Mouse (Mus musculus) neural tube, embryonic 14.5 days (tissue): ENCODE measurements around the gene Ccdc162. TPM values are rescaled to one million over a fixed set of nuclear protein-coding genes. Genes with fewer than 3 reads are reported as not detected.

Source experiments
- ATAC-seq: fragments of 200-750 bp; cut with Nextera tagmentation; 2 replicates; pipeline ENCODE4 v1.8.0; 2017; ENCODE audit warnings: low read depth, mild to moderate bottlenecking, moderate TSS enrichment, moderate library complexity
- H3K27ac ChIP-seq: fragments of 300-500 bp; sonication (generic); 2 replicates; pipeline ENCODE4 v1.5.1; 2014; ENCODE audit warnings: low read depth, mild to moderate bottlenecking, control low read depth, low read length, moderate library complexity, mixed read lengths
- H3K27me3 ChIP-seq: fragments of 300-500 bp; sonication (generic); 2 replicates; pipeline ENCODE4 v1.6.1; 2014; ENCODE audit warnings: low read length; ENCODE audit not compliant: control insufficient read depth, insufficient read depth
- H3K36me3 ChIP-seq: fragments of 300-500 bp; sonication (generic); 2 replicates; pipeline ENCODE4 v1.6.1; 2014; ENCODE audit warnings: low read length, mixed read lengths; ENCODE audit not compliant: control insufficient read depth, insufficient read depth
- H3K4me1 ChIP-seq: fragments of 300-500 bp; sonication (generic); 2 replicates; pipeline ENCODE4 v1.6.1; 2014; ENCODE audit warnings: low read length; ENCODE audit not compliant: control insufficient read depth, insufficient read depth
- H3K4me2 ChIP-seq: fragments of 300-500 bp; sonication (generic); 2 replicates; pipeline ENCODE4 v1.6.1; 2014; ENCODE audit warnings: mild to moderate bottlenecking, low read depth, low read length, control low read depth
- H3K4me3 ChIP-seq: fragments of 300-500 bp; sonication (generic); 2 replicates; pipeline ENCODE4 v1.5.1; 2014; ENCODE audit warnings: low read depth, low read length, control low read depth, mixed read lengths
- H3K9ac ChIP-seq: fragments of 300-500 bp; sonication (generic); replicated peaks from 2 replicates; pipeline ENCODE4 v1.6.1; 2014; ENCODE audit warnings: low read depth, mild to moderate bottlenecking, control low read depth, low read length, mixed read lengths
- H3K9me3 ChIP-seq: fragments of 300-500 bp; sonication (generic); 2 replicates; pipeline ENCODE4 v1.6.1; 2016; ENCODE audit warnings: low read length; ENCODE audit not compliant: control insufficient read depth
- WGBS: fragments of 180-500 bp; shearing (Covaris S2); extraction: QIAGEN DNeasy Blood & Tissue Kit; methylation state at CpG from one replicate; pipeline ENCODE4 v1.1.7; 2014; 5-methylcytosine and 5-hydroxymethylcytosine counted together
- polyA plus RNA-seq: library from polyadenylated mRNA; unstranded; fragments of >200 nt; fragmentation: Nextera tagmentation; extraction: Ambion mirVana; gene quantifications from 2 replicates; pipeline ENCODE4 v1.2.1, GENCODE M21; 2014

Ccdc162 gene
- polyA plus RNA-seq, 1 experiment from 2014 or later = 2.6 TPM

GRCm38 (mm10) chr10:41582901-41583361 is 133.5 kb downstream of the Ccdc162 start:
- 4% methylated on average over 5 of the region's 5 CpGs for WGBS

GRCm38 (mm10) chr10:41580441-41580840 is 136.0 kb downstream of the Ccdc162 start:
- no peak overlapping the region for H3K9ac ChIP-seq
- H3K36me3 ChIP-seq = no peaks in the 10 kb centered on the region
- no peak overlapping the region for H3K4me2 ChIP-seq
- H3K4me1 ChIP-seq = no peaks in the 10 kb centered on the region
- H3K4me3 ChIP-seq = no peak overlapping the region
- 86% methylated on average over 4 of the region's 4 CpGs for WGBS
- H3K27me3 ChIP-seq = no peaks in the 10 kb centered on the region
- H3K9me3 ChIP-seq = no peaks in the 10 kb centered on the region
- no peak for ATAC-seq
- no peak overlapping the region for H3K27ac ChIP-seq

More at GRCm38 (mm10) chr10:41582901-41583361, 133.5 kb downstream of the Ccdc162 start:
- H3K4me1 ChIP-seq = no peaks in the 10 kb centered on the region
- no peak overlapping the region for H3K4me2 ChIP-seq
- no peak for ATAC-seq
- no peaks in the 10 kb centered on the region for H3K9me3 ChIP-seq
- no peak overlapping the region for H3K9ac ChIP-seq
- no peaks in the 10 kb centered on the region for H3K36me3 ChIP-seq
- H3K27me3 ChIP-seq = no peaks in the 10 kb centered on the region
- no peak overlapping the region for H3K27ac ChIP-seq
- H3K4me3 ChIP-seq = no peak overlapping the region

GRCm38 (mm10) chr10:41578541-41578940 is 137.9 kb downstream of the Ccdc162 start:
- Histone ChIP-seq H3K9ac (no peak overlapping the region), H3K27ac (no peak overlapping the region), H3K4me2 (no peak overlapping the region), H3K4me3 (no peak overlapping the region), H3K27me3 (no peaks in the 10 kb centered on the region), H3K9me3 (no peaks in the 10 kb centered on the region), H3K36me3 (no peaks in the 10 kb centered on the region), H3K4me1 (no peaks in the 10 kb centered on the region)
- ATAC-seq = no peak
- 80% methylated on average over 1 of the region's 1 CpGs for WGBS

- Histone ChIP-seq H3K4me1 (no peaks in the 10 kb centered on the region), H3K4me2 (no peak overlapping the region), H3K27ac (no peak overlapping the region), H3K4me3 (no peak overlapping the region), H3K27me3 (no peaks in the 10 kb centered on the region), H3K9ac (no peak overlapping the region), H3K9me3 (no peaks in the 10 kb centered on the region), H3K36me3 (no peaks in the 10 kb centered on the region)
- ATAC-seq = no peak
- WGBS = 87% methylated on average over 7 of the region's 7 CpGs
Observed at GRCm38 (mm10) chr10:41576328-41576833, 140.1 kb downstream of the Ccdc162 start.

DNA sequence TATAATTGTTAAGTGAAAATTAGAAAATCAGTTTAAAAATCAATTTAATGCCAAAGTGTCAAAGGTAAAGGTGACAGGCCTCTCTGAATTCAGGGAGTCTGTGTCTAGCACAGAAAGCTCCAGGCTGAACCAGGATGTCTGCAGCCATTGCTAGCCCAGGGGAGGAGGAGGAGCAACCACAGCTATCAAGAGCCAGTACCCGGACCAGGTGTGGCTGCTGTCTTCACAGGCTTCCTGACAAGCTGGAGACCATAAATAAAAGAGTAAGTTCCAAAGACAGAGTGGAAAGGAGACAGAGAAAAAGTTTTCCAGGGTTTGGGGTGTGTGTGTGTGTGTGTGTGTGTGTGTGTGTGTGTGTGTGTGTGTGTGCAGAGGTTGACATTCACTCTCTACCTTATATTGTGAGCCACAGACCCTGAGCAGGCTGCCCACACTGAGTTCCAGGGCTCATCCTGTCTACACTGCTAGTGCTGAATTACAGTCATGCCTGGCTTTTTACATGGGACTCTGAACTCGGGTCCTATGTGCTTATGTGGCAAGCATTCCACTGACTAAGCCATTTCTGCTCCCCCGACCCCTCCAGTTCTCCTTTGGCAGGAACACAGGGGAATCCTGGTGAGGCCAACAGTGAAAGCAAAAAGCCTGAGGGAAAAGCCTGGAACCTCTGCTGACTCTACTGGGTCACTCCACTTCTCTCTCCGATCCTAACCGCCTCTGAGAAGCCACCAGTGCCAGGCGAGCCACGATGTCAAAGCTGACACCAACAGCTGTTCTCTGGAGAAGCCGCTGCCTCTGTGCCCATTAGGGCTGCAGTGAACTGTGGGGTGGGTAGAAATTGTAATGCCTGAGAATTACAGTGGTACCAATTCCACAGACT is 140.7 kb downstream of the Ccdc162 start:
- no peaks in the 10 kb centered on the region for H3K4me1 ChIP-seq
- H3K36me3 ChIP-seq = no peaks in the 10 kb centered on the region
- WGBS = 68% methylated on average over 8 of the region's 8 CpGs
- no peak overlapping the region for H3K4me2 ChIP-seq
- no peak overlapping the region for H3K27ac ChIP-seq
- no peaks in the 10 kb centered on the region for H3K27me3 ChIP-seq
- no peak overlapping the region for H3K9ac ChIP-seq
- no peak overlapping the region for H3K4me3 ChIP-seq
- no peak for ATAC-seq
- H3K9me3 ChIP-seq = no peaks in the 10 kb centered on the region

- Histone ChIP-seq H3K9ac (no peak overlapping the region), H3K4me1 (no peaks in the 10 kb centered on the region), H3K9me3 (no peaks in the 10 kb centered on the region), H3K27ac (no peak overlapping the region), H3K4me3 (no peak overlapping the region), H3K36me3 (no peaks in the 10 kb centered on the region), H3K4me2 (no peak overlapping the region), H3K27me3 (no peaks in the 10 kb centered on the region)
- WGBS = 37% methylated on average over 6 of the region's 6 CpGs
- ATAC-seq = no peak
Observed at GRCm38 (mm10) chr10:41573190-41573589, 143.2 kb downstream of the Ccdc162 start.

DNA sequence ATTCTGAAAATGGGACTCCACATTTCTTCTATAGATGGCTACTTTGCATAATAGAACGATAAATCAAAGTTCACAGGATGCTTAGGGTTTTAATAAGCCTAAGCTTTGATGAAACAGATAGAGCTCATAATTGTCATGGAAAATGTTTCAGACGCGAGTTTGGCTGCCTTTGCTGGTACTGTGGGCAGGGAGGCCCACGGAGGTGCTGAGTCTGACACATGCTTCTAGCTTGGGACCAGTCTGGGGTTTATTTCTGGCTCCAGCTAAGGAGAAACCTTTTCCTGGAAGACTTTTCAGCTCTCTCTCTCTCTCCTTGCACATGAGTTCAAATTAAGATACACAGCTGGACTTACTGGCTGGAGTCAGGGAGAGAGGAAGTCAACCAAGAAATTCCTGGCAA is 144.2 kb downstream of the Ccdc162 start:
- Histone ChIP-seq H3K36me3 (no peaks in the 10 kb centered on the region), H3K27ac (no peak overlapping the region), H3K4me2 (no peak overlapping the region), H3K9me3 (no peaks in the 10 kb centered on the region), H3K4me1 (no peaks in the 10 kb centered on the region), H3K9ac (no peak overlapping the region), H3K4me3 (no peak overlapping the region), H3K27me3 (no peaks in the 10 kb centered on the region)
- 73% methylated on average over 4 of the region's 4 CpGs for WGBS
- no peak for ATAC-seq

GRCm38 (mm10) chr10:41571065-41571464 is 145.4 kb downstream of the Ccdc162 start:
- ATAC-seq = no peak
- Histone ChIP-seq H3K4me2 (no peak overlapping the region), H3K9ac (no peak overlapping the region), H3K27ac (no peak overlapping the region), H3K4me3 (no peak overlapping the region), H3K4me1 (no peaks in the 10 kb centered on the region), H3K27me3 (no peaks in the 10 kb centered on the region), H3K9me3 (no peaks in the 10 kb centered on the region), H3K36me3 (no peaks in the 10 kb centered on the region)
- 84% methylated on average over 4 of the region's 4 CpGs for WGBS

DNA sequence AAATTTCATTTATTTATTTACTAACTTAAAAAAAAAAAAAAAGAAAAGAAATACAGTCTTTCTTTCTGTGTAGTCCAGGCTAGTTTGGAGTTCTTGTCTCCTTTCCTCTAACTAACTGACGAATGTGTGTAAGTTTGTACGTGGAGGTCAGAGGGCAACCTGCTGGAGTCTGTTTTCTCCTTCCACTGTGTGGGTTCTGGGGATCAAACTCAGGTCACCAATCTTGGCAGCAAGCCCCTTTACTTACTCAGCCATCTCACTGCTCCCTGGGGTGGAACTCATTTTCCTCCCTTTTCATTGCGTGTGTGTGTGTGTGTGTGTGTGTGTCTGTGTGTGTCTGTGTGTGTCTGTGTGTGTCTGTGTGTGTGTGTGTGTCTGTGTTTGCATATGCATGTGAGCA is 148.1 kb downstream of the Ccdc162 start:
- H3K4me1 ChIP-seq = no peaks in the 10 kb centered on the region
- no peak overlapping the region for H3K4me2 ChIP-seq
- no peak overlapping the region for H3K4me3 ChIP-seq
- H3K27me3 ChIP-seq = no peaks in the 10 kb centered on the region
- no peaks in the 10 kb centered on the region for H3K36me3 ChIP-seq
- ATAC-seq = no peak
- no peak overlapping the region for H3K9ac ChIP-seq
- WGBS = 46% methylated on average over 3 of the region's 3 CpGs
- H3K27ac ChIP-seq = no peak overlapping the region
- no peaks in the 10 kb centered on the region for H3K9me3 ChIP-seq
